Mouse (Mus musculus) cortical plate, adult 2 months (tissue): Measurements from ENCODE around the gene Prox1.

Experiments
- CTCF ChIP-seq: fragments of 200-500 bp; IDR thresholded peaks from 2 replicates; pipeline ENCODE4 v1.5.1; 2011; ENCODE audit warnings: mild to moderate bottlenecking, control low read depth, low read length; ENCODE audit not compliant: insufficient read depth; ENCODE audit errors: extremely low read depth
- POLR2A ChIP-seq: fragments of 200-500 bp; IDR thresholded peaks from 2 replicates; pipeline ENCODE4 v1.6.1; 2011; ENCODE audit warnings: mild to moderate bottlenecking, low read length, control low read depth; ENCODE audit not compliant: insufficient read depth; ENCODE audit errors: extremely low read depth

- no peak for TF ChIP-seq POLR2A
- no peak for TF ChIP-seq CTCF
Measured at GRCm38 (mm10) chr1:190154292-190154691, 16.2 kb downstream of the Prox1 start.
